Mouse (Mus musculus) liver, embryonic 14.5 days (tissue): ENCODE measurements around the gene Fbxo36. TPM values are rescaled to one million over a fixed set of nuclear protein-coding genes. Genes with fewer than 3 reads are reported as not detected.

Source experiments
- ATAC-seq: fragments of 200-750 bp; cut with Nextera tagmentation; 2 replicates; pipeline ENCODE4 v1.8.0; 2017; ENCODE audit warnings: moderate number of reproducible peaks, mild to moderate bottlenecking, moderate library complexity; ENCODE audit not compliant: insufficient read depth
- DNase-seq, 3 experiments: peaks; one replicate each; pipeline ENCODE4 v3.0.0-alpha.2; 2012 to 2013; ENCODE audit warnings: low read depth in 3 of 3, low spot score in 3 of 3
- H3K27ac ChIP-seq: fragments of 300-500 bp; sonication (generic); 2 replicates; pipeline ENCODE4 v1.5.1; 2014; ENCODE audit warnings: moderate library complexity, mild to moderate bottlenecking, control low read depth, inconsistent platforms
- H3K27me3 ChIP-seq: fragments of 300-500 bp; sonication (generic); 2 replicates; pipeline ENCODE4 v1.6.1; 2014; ENCODE audit warnings: mild to moderate bottlenecking, low read length, moderate library complexity; ENCODE audit not compliant: control insufficient read depth, insufficient read depth
- H3K36me3 ChIP-seq: fragments of 300-500 bp; sonication (generic); replicated peaks from 2 replicates; pipeline ENCODE4 v1.6.1; 2014; ENCODE audit warnings: low read depth; ENCODE audit not compliant: control insufficient read depth, insufficient read depth
- H3K4me1 ChIP-seq, 2 experiments: fragments of 200-500 bp in 1 of 2; fragments of 300-500 bp in 1 of 2; sonication (generic) in 1 of 2; replicated peaks; 2 replicates each; pipeline ENCODE4 v1.6.1; 2012 to 2014; ENCODE audit warnings: antibody characterized with exemption in 1 of 2, inconsistent platforms in 1 of 2, low read length in 1 of 2; ENCODE audit not compliant: control insufficient read depth in 2 of 2, insufficient read depth in 2 of 2
- H3K4me2 ChIP-seq: fragments of 300-500 bp; sonication (generic); 2 replicates; pipeline ENCODE4 v1.6.1; 2014; ENCODE audit warnings: low read depth, mild to moderate bottlenecking, control low read depth, moderate library complexity
- H3K4me3 ChIP-seq, 2 experiments: fragments of 200-500 bp in 1 of 2; fragments of 300-500 bp in 1 of 2; sonication (generic) in 1 of 2; 2 replicates each; pipeline ENCODE4 v1.5.1; 2012 to 2014; ENCODE audit warnings: low read depth in 2 of 2, low read length in 2 of 2, mild to moderate bottlenecking in 2 of 2, control low read depth in 1 of 2, inconsistent platforms in 1 of 2, moderate library complexity in 1 of 2; ENCODE audit not compliant: insufficient read depth in 1 of 2
- H3K9ac ChIP-seq: fragments of 300-500 bp; sonication (generic); replicated peaks from 2 replicates; pipeline ENCODE4 v1.6.1; 2014; ENCODE audit warnings: mild to moderate bottlenecking, control low read depth, moderate library complexity
- H3K9me3 ChIP-seq: fragments of 300-500 bp; sonication (generic); 2 replicates; pipeline ENCODE4 v1.6.1; 2016; ENCODE audit warnings: low read length, mixed read lengths; ENCODE audit not compliant: control insufficient read depth
- CTCF ChIP-seq: IDR thresholded peaks from 2 replicates; pipeline ENCODE4 v1.5.1; 2016; ENCODE audit warnings: antibody characterized with exemption, low read depth, control low read depth
- EP300 ChIP-seq: IDR thresholded peaks from 2 replicates; pipeline ENCODE4 v1.6.1; 2016; ENCODE audit warnings: antibody characterized with exemption, low read depth
- WGBS: fragments of 180-500 bp; shearing (Covaris S2); extraction: QIAGEN DNeasy Blood & Tissue Kit; methylation state at CpG from one replicate; pipeline ENCODE4 v1.1.7; 2014; ENCODE audit not compliant: insufficient replicate concordance; 5-methylcytosine and 5-hydroxymethylcytosine counted together
- polyA plus RNA-seq, 2 experiments: library from polyadenylated mRNA; depleted of rRNA in 1 of 2; stranded (reverse) in 1 of 2; unstranded in 1 of 2; fragments of >200 nt; fragmentation: Nextera tagmentation in 1 of 2; extraction: Ambion mirVana in 1 of 2; gene quantifications; 2 replicates each; pipeline versions ENCODE4 v1.2.1 to v1.2.3; 2012 to 2014

Fbxo36 gene
- polyA plus RNA-seq, 2 experiments = 4.0 to 9.0 TPM

- Histone ChIP-seq H3K4me3 (no peak overlapping the region), H3K27ac (no peak overlapping the region), H3K36me3 (no peaks in the 10 kb centered on the region), H3K4me2 (no peak overlapping the region), H3K4me1 (0 out of 4 replicates have a peak, but pooled peaks cover 0 to 3% of the 10 kb centered on the region in 2 experiments), H3K27me3 (no peaks in the 10 kb centered on the region), H3K9ac (no peak overlapping the region), H3K9me3 (no peaks in the 10 kb centered on the region)
- DNase-seq (no peak), ATAC-seq (no peak)
- TF ChIP-seq EP300 = no peak
- TF ChIP-seq CTCF = no peak
- WGBS = 54% methylated on average over 9 of the region's 9 CpGs
Observed at GRCm38 (mm10) chr1:84925599-84925998, 86.0 kb downstream of the Fbxo36 start.

GRCm38 (mm10) chr1:84933472-84934150 lies 94.0 kb downstream of the Fbxo36 start:
- H3K4me1 ChIP-seq = no peaks in the 10 kb centered on the region
- H3K4me3 ChIP-seq = no peak overlapping the region
- no peak for TF ChIP-seq EP300
- TF ChIP-seq CTCF = peak; percentile 77

GRCm38 (mm10) chr1:84934151-84934502 lies 94.5 kb downstream of the Fbxo36 start:
- no peak overlapping the region for H3K9ac ChIP-seq
- DNase-seq = no peak

More at GRCm38 (mm10) chr1:84933472-84934150, 94.0 kb downstream of the Fbxo36 start:
- DNase-seq (peak; percentile 12 to 18 (median 17)), ATAC-seq (no peak)
- H3K27me3 ChIP-seq = peaks cover 17% of the 10 kb centered on the region
- H3K36me3 ChIP-seq = no peaks in the 10 kb centered on the region
- H3K9me3 ChIP-seq = no peaks in the 10 kb centered on the region
- 9% methylated on average over 22 of the region's 22 CpGs for WGBS
- H3K9ac ChIP-seq = no peak overlapping the region
- no peak overlapping the region for H3K4me2 ChIP-seq
- H3K27ac ChIP-seq = no peak overlapping the region

GRCm38 (mm10) chr1:84934503-84935333 lies 95.1 kb downstream of the Fbxo36 start, which contains the start of gene Slc16a14:
Gene Slc16a14 (minus strand): TSS chr1:84935134.
- peak within 1 kb of the TSS; percentile 54 for H3K4me2 ChIP-seq
- no peaks in the 10 kb centered on the region for H3K4me1 ChIP-seq
- H3K9me3 ChIP-seq = no peaks in the 10 kb centered on the region
- peak within 1 kb of the TSS; percentile 15 to 40 for H3K4me3 ChIP-seq
- TF ChIP-seq EP300 (no peak), CTCF (0 out of 2 replicates have a peak, but pooled peaks have one; percentile 2)
- ATAC-seq (no peak), DNase-seq (no peak)
- H3K27ac ChIP-seq = no peak within 1 kb of the TSS
- peaks cover 17% of the 10 kb centered on the region for H3K27me3 ChIP-seq
- H3K9ac ChIP-seq = no peak within 1 kb of the TSS
- no peaks in the 10 kb centered on the region for H3K36me3 ChIP-seq
- WGBS = 1% methylated on average over 59 of the region's 59 CpGs

More at GRCm38 (mm10) chr1:84934151-84934502, 94.5 kb downstream of the Fbxo36 start:
- 4% methylated on average over 12 of the region's 12 CpGs for WGBS
- H3K36me3 ChIP-seq = no peaks in the 10 kb centered on the region
- no peak overlapping the region for H3K27ac ChIP-seq
- no peak for ATAC-seq
- H3K4me3 ChIP-seq = peak overlapping the region; percentile 15 to 40; a peak in 3 of 4 replicates
- no peaks in the 10 kb centered on the region for H3K9me3 ChIP-seq
- peak overlapping the region; percentile 54 for H3K4me2 ChIP-seq
- TF ChIP-seq CTCF (no peak), EP300 (no peak)
- peaks cover 17% of the 10 kb centered on the region for H3K27me3 ChIP-seq
- no peaks in the 10 kb centered on the region for H3K4me1 ChIP-seq

- no peak overlapping the region for H3K4me3 ChIP-seq
- H3K4me1 ChIP-seq = no peaks in the 10 kb centered on the region
- peak in 1 of 3 experiments; percentile 16 for DNase-seq
- TF ChIP-seq EP300 (no peak), CTCF (no peak)
- 16% methylated on average over 9 of the region's 9 CpGs for WGBS
- no peaks in the 10 kb centered on the region for H3K36me3 ChIP-seq
- no peaks in the 10 kb centered on the region for H3K9me3 ChIP-seq
- no peak overlapping the region for H3K9ac ChIP-seq
- ATAC-seq = no peak
- H3K4me2 ChIP-seq = no peak overlapping the region
- peaks cover 17% of the 10 kb centered on the region for H3K27me3 ChIP-seq
- no peak overlapping the region for H3K27ac ChIP-seq
Observed at GRCm38 (mm10) chr1:84935668-84936067, 96.0 kb downstream of the Fbxo36 start.
